Mouse (Mus musculus) embryonic facial prominence, embryonic 15.5 days (tissue): Measurements from ENCODE around the gene Mllt11. TPM values are rescaled to one million over a fixed set of nuclear protein-coding genes. Genes with fewer than 3 reads are reported as not detected.

Experiments used
- ATAC-seq: fragments of 200-750 bp; cut with Nextera tagmentation; 2 replicates; pipeline ENCODE4 v1.8.0; 2017; ENCODE audit warnings: low read depth, moderate TSS enrichment; ENCODE audit not compliant: insufficient number of reproducible peaks, low FRiP score, low TSS enrichment
- H3K27ac ChIP-seq: fragments of 300-500 bp; sonication (generic); replicated peaks from 2 replicates; pipeline ENCODE4 v1.5.1; 2015; ENCODE audit warnings: mild to moderate bottlenecking, inconsistent platforms
- H3K27me3 ChIP-seq: fragments of 300-500 bp; sonication (generic); 2 replicates; pipeline ENCODE4 v1.6.1; 2015; ENCODE audit warnings: inconsistent platforms
- H3K36me3 ChIP-seq: fragments of 300-500 bp; sonication (generic); 2 replicates; pipeline ENCODE4 v1.6.1; 2015; ENCODE audit warnings: mild to moderate bottlenecking, inconsistent platforms
- H3K4me1 ChIP-seq: fragments of 300-500 bp; sonication (generic); 2 replicates; pipeline ENCODE4 v1.6.1; 2015; ENCODE audit warnings: inconsistent platforms
- H3K4me2 ChIP-seq: fragments of 300-500 bp; sonication (generic); replicated peaks from 2 replicates; pipeline ENCODE4 v1.6.1; 2015; ENCODE audit warnings: mild to moderate bottlenecking, inconsistent platforms
- H3K4me3 ChIP-seq: fragments of 300-500 bp; sonication (generic); replicated peaks from 2 replicates; pipeline ENCODE4 v1.5.1; 2015; ENCODE audit warnings: mild to moderate bottlenecking, inconsistent platforms
- H3K9ac ChIP-seq: fragments of 300-500 bp; sonication (generic); 2 replicates; pipeline ENCODE4 v1.6.1; 2015; ENCODE audit warnings: inconsistent platforms
- H3K9me3 ChIP-seq: fragments of 300-500 bp; sonication (generic); replicated peaks from 2 replicates; pipeline ENCODE4 v1.6.1; 2016; ENCODE audit warnings: inconsistent platforms
- WGBS: fragments of 180-500 bp; shearing (Covaris S2); methylation state at CpG from one replicate; pipeline ENCODE4 v1.1.7; 2015; 5-methylcytosine and 5-hydroxymethylcytosine counted together
- polyA plus RNA-seq: library from polyadenylated mRNA; unstranded; fragments of >200 nt; fragmentation: Nextera tagmentation; extraction: Ambion mirVana; gene quantifications from 2 replicates; pipeline ENCODE4 v1.2.1, GENCODE M21; 2015

The Mllt11 gene
- polyA plus RNA-seq, 1 experiment from 2014 or later: 18.4 TPM

- Histone ChIP-seq H3K4me3 (no peak overlapping the region), H3K9ac (no peak overlapping the region), H3K27me3 (no peaks in the 10 kb centered on the region), H3K36me3 (peaks cover 50% of the 10 kb centered on the region), H3K4me1 (no peaks in the 10 kb centered on the region), H3K27ac (no peak overlapping the region), H3K9me3 (no peaks in the 10 kb centered on the region), H3K4me2 (no peak overlapping the region)
- ATAC-seq: no peak
These were observed 35.9 kb upstream of the Mllt11 start for GRCm38 (mm10) chr3:95267855-95268254.

DNA sequence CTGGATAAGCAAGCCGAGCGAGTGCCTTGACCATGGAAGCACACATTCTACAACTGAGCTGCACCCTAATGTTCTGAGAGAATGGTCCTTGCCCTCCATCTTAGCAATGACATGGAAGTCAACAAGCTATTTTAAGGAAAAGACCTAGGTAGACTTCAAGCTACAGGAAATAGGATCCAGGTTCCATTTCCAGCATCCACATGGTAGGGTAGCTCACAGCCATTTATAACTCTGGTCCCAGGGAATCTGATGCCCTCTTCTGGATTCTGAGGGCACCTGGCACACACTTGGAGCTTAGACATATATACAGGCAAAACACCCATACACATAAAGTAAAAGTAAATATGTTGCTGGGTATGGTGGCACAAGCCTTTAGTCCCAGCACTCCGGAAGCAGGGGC lies 34.1 kb upstream of the Mllt11 start:
- Histone ChIP-seq H3K27ac (no peak overlapping the region), H3K36me3 (peaks cover 64% of the 10 kb centered on the region), H3K9ac (no peak overlapping the region), H3K9me3 (no peaks in the 10 kb centered on the region), H3K4me2 (no peak overlapping the region), H3K4me1 (no peaks in the 10 kb centered on the region), H3K4me3 (no peak overlapping the region), H3K27me3 (no peaks in the 10 kb centered on the region)
- no peak for ATAC-seq
- 94% methylated on average over 3 of the region's 3 CpGs for WGBS

GRCm38 (mm10) chr3:95264724-95265123 lies 32.8 kb upstream of the Mllt11 start:
- Histone ChIP-seq H3K27ac (peak overlapping the region; percentile 17; the same call in 1 of the 2 replicates), H3K9me3 (no peaks in the 10 kb centered on the region), H3K4me2 (no peak overlapping the region), H3K9ac (no peak overlapping the region), H3K27me3 (no peaks in the 10 kb centered on the region), H3K36me3 (peaks cover 71% of the 10 kb centered on the region), H3K4me3 (no peak overlapping the region), H3K4me1 (no peaks in the 10 kb centered on the region)
- WGBS: 56% methylated on average over 1 of the region's 1 CpGs
- ATAC-seq: no peak

DNA sequence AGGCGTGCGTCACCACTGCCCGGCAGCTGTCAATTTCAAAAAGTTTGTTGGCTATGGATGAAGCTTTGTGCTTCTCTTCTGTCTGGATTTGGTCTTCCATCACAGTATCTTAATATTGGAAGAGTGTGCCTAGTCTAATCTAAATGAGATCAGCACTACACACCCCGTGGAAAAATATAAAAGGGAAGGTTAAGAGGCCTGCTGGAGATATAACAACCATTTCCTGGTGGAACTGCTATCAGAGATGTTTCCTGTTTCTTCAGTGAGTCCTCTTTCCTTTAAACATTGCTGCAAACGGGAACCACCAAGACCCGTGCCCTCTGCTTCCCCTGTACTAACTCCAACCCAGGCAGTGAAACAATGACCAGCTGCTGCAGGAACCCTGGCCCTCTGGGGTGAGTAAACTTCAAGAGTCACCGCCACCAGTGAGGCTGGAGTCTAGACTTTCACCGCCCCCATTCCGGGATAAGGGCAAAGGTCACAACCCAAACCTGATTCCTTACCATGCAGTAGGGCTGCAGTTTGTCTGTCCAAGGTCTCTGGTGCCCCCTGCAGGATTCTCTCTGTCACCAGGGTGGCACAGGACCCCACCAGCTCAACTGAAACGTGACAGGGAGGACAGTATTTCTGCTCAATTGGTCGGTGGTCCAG lies 31.2 kb upstream of the Mllt11 start:
- no peak for ATAC-seq
- Histone ChIP-seq H3K27ac (no peak overlapping the region), H3K36me3 (peaks cover 76% of the 10 kb centered on the region), H3K9ac (no peak overlapping the region), H3K4me2 (no peak overlapping the region), H3K27me3 (no peaks in the 10 kb centered on the region), H3K9me3 (no peaks in the 10 kb centered on the region), H3K4me3 (no peak overlapping the region), H3K4me1 (no peaks in the 10 kb centered on the region)
- 46% methylated on average over 11 of the region's 11 CpGs for WGBS

DNA sequence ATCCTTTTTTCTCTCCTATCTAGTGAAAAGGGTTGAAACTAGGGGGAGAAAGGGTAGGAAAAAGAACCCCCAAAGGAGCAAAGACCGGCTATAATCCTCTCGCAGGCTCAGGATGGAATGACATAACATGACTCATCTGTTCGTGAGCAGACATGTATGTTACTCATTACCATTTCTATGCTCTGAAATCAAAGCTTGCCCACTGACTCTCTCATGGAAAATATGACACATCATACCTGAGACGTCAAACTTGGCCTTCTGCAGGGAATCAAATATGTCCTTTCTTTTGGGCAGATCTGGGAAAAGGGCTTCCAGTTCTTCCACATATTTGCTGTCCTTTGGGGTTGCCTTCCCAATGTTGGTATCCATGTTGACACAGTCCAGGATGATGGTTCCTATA lies 30.0 kb upstream of the Mllt11 start:
- ATAC-seq: no peak
- Histone ChIP-seq H3K36me3 (peaks cover 76% of the 10 kb centered on the region), H3K4me1 (no peaks in the 10 kb centered on the region), H3K4me2 (no peak overlapping the region), H3K27me3 (no peaks in the 10 kb centered on the region), H3K27ac (no peak overlapping the region), H3K4me3 (no peak overlapping the region), H3K9ac (no peak overlapping the region), H3K9me3 (no peaks in the 10 kb centered on the region)
- 71% methylated on average over 4 of the region's 4 CpGs for WGBS

DNA sequence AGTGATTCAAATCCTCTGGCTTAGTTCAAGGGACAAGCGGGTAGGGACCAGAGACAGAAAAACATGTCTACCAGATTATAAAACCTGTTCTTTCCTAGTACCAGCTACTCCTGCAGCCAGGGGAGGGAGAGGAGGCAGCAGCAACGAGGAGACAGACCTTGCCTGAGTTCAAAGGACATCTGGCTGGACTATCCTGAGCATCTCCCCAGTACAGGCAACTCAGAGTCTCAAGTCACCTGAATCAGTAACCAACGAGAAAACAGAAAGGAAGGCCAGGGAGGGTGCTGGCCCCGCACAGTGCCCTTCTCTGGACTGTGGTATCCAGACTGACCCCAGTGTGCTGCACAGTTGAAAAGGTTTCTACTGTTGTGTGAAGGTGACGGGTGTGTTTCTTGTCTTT lies 25.0 kb upstream of the Mllt11 start:
- no peak overlapping the region for H3K4me2 ChIP-seq
- no peaks in the 10 kb centered on the region for H3K9me3 ChIP-seq
- no peak for ATAC-seq
- no peak overlapping the region for H3K4me3 ChIP-seq
- no peak overlapping the region for H3K27ac ChIP-seq
- H3K36me3 ChIP-seq: peaks cover 86% of the 10 kb centered on the region
- H3K4me1 ChIP-seq: no peaks in the 10 kb centered on the region
- no peak overlapping the region for H3K9ac ChIP-seq
- H3K27me3 ChIP-seq: no peaks in the 10 kb centered on the region
- WGBS: 83% methylated on average over 5 of the region's 5 CpGs

GRCm38 (mm10) chr3:95250783-95251424 lies 18.9 kb upstream of the Mllt11 start, which contains the start of gene Bnipl:
Gene Bnipl, minus strand, starts transcription at chr3:95251193.
- H3K4me3 ChIP-seq: peak within 1 kb of the TSS; percentile 20; the same call in 1 of the 2 replicates
- H3K27ac ChIP-seq: peak within 1 kb of the TSS; percentile 74
- H3K9me3 ChIP-seq: no peaks in the 10 kb centered on the region
- H3K9ac ChIP-seq: no peak within 1 kb of the TSS
- peaks cover 34% of the 10 kb centered on the region for H3K36me3 ChIP-seq
- ATAC-seq: peak; percentile 55; the same call in 1 of the 2 replicates
- WGBS: 45% methylated on average over 7 of the region's 7 CpGs
- H3K4me1 ChIP-seq: 0 out of 2 replicates have a peak, but pooled peaks cover 5% of the 10 kb centered on the region
- H3K4me2 ChIP-seq: peak within 1 kb of the TSS; percentile 27
- H3K27me3 ChIP-seq: no peaks in the 10 kb centered on the region

DNA sequence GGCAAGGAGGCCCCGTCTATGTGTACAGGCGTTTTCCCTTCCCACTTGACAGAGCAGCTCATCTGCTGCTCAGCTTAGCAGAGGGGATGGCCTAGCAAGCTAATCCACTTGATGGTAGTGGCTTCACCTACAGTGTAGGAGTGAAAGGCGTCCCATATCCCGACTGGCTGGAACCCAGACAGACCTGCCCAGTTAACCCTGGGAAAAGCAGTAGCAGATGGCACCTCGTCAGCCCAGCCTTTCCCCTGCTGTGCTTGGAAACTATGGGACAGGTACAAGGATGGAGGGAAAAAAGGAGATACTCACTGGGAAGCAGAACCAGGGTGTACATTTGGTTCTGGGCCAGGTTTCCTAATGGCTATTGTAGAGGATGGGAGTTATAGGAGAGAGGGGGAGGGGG lies 18.4 kb upstream of the Mllt11 start:
- Histone ChIP-seq H3K9me3 (no peaks in the 10 kb centered on the region), H3K4me2 (peak overlapping the region; percentile 27), H3K36me3 (peaks cover 34% of the 10 kb centered on the region), H3K27ac (peak overlapping the region; percentile 74), H3K9ac (no peak overlapping the region), H3K4me1 (0 out of 2 replicates have a peak, but pooled peaks cover 5% of the 10 kb centered on the region), H3K4me3 (peak overlapping the region; percentile 20; the same call in 1 of the 2 replicates), H3K27me3 (no peaks in the 10 kb centered on the region)
- 63% methylated on average over 5 of the region's 5 CpGs for WGBS
- ATAC-seq: no peak

DNA sequence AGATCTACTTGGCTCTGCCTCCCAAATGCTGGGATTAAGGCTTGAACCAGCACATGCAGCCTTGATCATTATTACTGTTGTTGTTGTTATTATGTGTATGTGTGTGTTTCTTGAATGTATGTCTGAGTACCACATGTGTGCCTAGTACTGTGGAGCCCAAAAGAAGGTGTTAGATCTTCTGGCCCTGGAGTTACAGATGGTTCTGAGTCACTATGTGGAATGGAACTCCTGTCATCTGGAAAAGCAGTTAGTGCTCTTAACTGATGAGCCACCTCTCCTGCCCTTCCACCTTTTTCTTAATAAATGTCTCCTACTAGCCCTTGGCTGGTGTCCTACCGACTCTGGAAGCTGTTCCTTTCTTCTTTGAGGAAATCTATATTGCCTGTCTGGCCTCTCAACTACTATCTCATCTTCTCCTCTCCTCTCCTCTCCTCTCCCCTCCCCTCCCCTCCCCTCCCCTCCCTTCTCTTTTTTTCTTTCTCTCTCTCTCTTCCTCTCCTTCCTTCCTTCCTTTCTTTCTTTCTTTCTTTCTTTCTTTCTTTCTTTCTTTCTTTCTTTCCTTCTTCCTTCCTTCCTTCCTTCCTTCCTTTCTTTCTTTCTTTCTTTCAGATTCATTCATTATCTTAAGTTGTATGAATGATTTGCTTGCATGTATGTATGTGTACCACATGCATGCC lies 15.8 kb upstream of the Mllt11 start:
- ATAC-seq: no peak
- 87% methylated on average over 1 of the region's 1 CpGs for WGBS

GRCm38 (mm10) chr3:95246465-95247231 lies 14.7 kb upstream of the Mllt11 start:
- Histone ChIP-seq H3K4me1 (0 out of 2 replicates have a peak, but pooled peaks cover 5% of the 10 kb centered on the region), H3K9me3 (no peaks in the 10 kb centered on the region), H3K4me2 (no peak overlapping the region), H3K4me3 (no peak overlapping the region), H3K27ac (no peak overlapping the region), H3K9ac (no peak overlapping the region), H3K27me3 (no peaks in the 10 kb centered on the region), H3K36me3 (peaks cover 7% of the 10 kb centered on the region; the same call in 1 of the 2 replicates)
- no peak for ATAC-seq
- WGBS: 73% methylated on average over 5 of the region's 5 CpGs

More for the DNA sequence above, 15.8 kb upstream of the Mllt11 start:
- H3K9me3 ChIP-seq: no peaks in the 10 kb centered on the region
- no peak overlapping the region for H3K4me2 ChIP-seq
- H3K4me3 ChIP-seq: no peak overlapping the region
- H3K27ac ChIP-seq: no peak overlapping the region
- no peak overlapping the region for H3K9ac ChIP-seq
- H3K27me3 ChIP-seq: no peaks in the 10 kb centered on the region
- H3K4me1 ChIP-seq: 0 out of 2 replicates have a peak, but pooled peaks cover 5% of the 10 kb centered on the region
- H3K36me3 ChIP-seq: peaks cover 13% of the 10 kb centered on the region

- no peaks in the 10 kb centered on the region for H3K9me3 ChIP-seq
- no peak overlapping the region for H3K4me3 ChIP-seq
- ATAC-seq: no peak
- H3K27me3 ChIP-seq: no peaks in the 10 kb centered on the region
- H3K36me3 ChIP-seq: peaks cover 10% of the 10 kb centered on the region
- no peak overlapping the region for H3K9ac ChIP-seq
- H3K4me1 ChIP-seq: peaks cover 6% of the 10 kb centered on the region; the same call in 1 of the 2 replicates
- no peak overlapping the region for H3K27ac ChIP-seq
- WGBS: 72% methylated on average over 2 of the region's 2 CpGs
- no peak overlapping the region for H3K4me2 ChIP-seq
These were observed 11.1 kb upstream of the Mllt11 start for GRCm38 (mm10) chr3:95243086-95243485.
